Mouse (Mus musculus): ENCODE results near the gene Klk12. TPM values are rescaled to one million over a fixed set of nuclear protein-coding genes. Genes with fewer than 3 reads are reported as not detected.

Gene Klk12
- not detected in 2 replicates for polyA plus RNA-seq (2015; fragmentation: Nextera tagmentation; extraction: Ambion mirVana)

DNA sequence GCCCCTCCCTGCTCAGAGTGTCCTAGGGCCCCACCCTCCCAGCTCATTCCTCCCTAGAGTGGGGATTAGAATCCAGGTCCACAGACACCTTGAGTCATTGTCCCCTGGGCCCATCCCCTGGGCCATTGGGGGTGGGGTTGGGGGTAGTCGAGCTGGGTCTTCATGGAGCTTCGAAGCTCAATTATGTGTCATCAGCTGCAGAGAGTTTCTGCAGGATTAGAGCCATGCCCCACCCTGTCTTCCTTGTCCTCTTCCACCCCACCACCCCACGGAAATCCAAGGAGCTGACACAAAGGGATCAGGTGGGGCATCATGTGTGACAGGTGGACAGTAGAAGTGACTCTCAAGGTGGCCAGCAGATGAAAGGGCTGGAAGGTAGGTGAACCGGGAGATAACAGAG, at the start of gene Klk12:
Gene Klk12 (plus strand): TSS at position 301 of the 400 bp plus-strand sequence.
- 82% methylated on average over 4 of the region's 4 CpGs for WGBS
- Histone ChIP-seq H3K27me3 (replicated peaks; ENCODE audit: control insufficient read depth, insufficient read depth, low read length) (no peaks in the 10 kb centered on the region), H3K4me1 (replicated peaks; ENCODE audit: control insufficient read depth, insufficient read depth, low read length) (no peaks in the 10 kb centered on the region), H3K9me3 (ENCODE audit: control insufficient read depth, low read length) (no peaks in the 10 kb centered on the region), H3K36me3 (ENCODE audit: control insufficient read depth, insufficient read depth) (no peaks in the 10 kb centered on the region), H3K4me3 (replicated peaks; ENCODE audit: low read length) (no peak within 1 kb of the TSS), H3K9ac (replicated peaks; ENCODE audit: low read depth, low read length) (no peak within 1 kb of the TSS), H3K27ac (ENCODE audit: low read length) (no peak within 1 kb of the TSS), H3K4me2 (ENCODE audit: low read length) (no peak within 1 kb of the TSS)
- no peak for ATAC-seq

DNA sequence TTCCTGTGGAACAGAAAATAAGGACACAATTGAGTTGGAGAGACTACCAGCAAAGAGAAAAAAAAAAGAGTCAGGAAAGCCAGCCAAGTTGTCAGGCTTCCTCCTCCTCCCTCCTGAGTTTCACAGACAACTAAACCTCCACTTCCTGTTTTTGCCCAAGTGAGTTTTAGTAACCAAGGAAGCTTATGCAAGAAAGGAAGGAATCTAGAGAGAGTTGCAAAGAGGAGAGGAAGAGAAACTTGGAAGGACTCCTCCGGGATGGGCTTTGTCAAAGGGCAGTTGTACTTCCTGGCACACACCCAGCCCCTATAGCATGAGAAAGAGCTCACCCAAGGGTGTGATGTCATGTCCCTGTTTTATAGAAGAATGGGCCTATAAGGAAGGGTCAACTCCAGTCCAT, 20.9 kb upstream of the Klk12 start:
- Histone ChIP-seq H3K9me3 (ENCODE audit: control insufficient read depth, low read length) (no peaks in the 10 kb centered on the region), H3K4me1 (replicated peaks; ENCODE audit: control insufficient read depth, insufficient read depth, low read length) (no peaks in the 10 kb centered on the region), H3K27me3 (replicated peaks; ENCODE audit: control insufficient read depth, insufficient read depth, low read length) (no peaks in the 10 kb centered on the region), H3K4me2 (ENCODE audit: low read length) (no peak overlapping the region), H3K27ac (ENCODE audit: low read length) (no peak overlapping the region), H3K9ac (replicated peaks; ENCODE audit: low read depth, low read length) (no peak overlapping the region), H3K36me3 (ENCODE audit: control insufficient read depth, insufficient read depth) (no peaks in the 10 kb centered on the region), H3K4me3 (replicated peaks; ENCODE audit: low read length) (no peak overlapping the region)
- 54% methylated on average over 1 of the region's 1 CpGs for WGBS
- ATAC-seq, result no peak

DNA sequence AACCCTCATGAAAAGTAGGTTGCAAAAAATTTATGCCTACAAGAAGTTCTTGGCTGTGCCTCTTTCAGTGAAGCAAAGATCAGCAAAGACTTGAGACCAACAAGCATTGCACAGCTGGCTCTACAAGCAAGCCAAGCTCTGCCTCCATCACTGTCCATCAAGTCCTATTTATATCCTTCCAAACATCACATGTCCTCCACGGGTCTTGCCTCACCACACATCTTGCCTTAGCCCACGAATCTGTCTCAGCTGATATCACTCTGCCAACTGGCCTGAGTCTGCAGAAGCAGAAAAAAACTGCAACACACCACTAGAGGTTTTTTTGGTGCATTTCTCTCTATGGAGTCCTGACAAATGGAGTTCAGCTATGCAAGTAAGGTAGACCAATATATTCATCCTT, 15.9 kb upstream of the Klk12 start:
- WGBS, result 76% methylated on average over 2 of the region's 2 CpGs
- H3K4me1 ChIP-seq (replicated peaks; ENCODE audit: control insufficient read depth, insufficient read depth, low read length), result no peaks in the 10 kb centered on the region
- no peak for ATAC-seq
- no peaks in the 10 kb centered on the region for H3K36me3 ChIP-seq (ENCODE audit: control insufficient read depth, insufficient read depth)
- no peaks in the 10 kb centered on the region for H3K9me3 ChIP-seq (ENCODE audit: control insufficient read depth, low read length)
- H3K27me3 ChIP-seq (replicated peaks; ENCODE audit: control insufficient read depth, insufficient read depth, low read length), result no peaks in the 10 kb centered on the region
- H3K4me2 ChIP-seq (ENCODE audit: low read length), result no peak overlapping the region
- no peak overlapping the region for H3K9ac ChIP-seq (replicated peaks; ENCODE audit: low read depth, low read length)
- no peak overlapping the region for H3K4me3 ChIP-seq (replicated peaks; ENCODE audit: low read length)
- H3K27ac ChIP-seq (ENCODE audit: low read length), result no peak overlapping the region

DNA sequence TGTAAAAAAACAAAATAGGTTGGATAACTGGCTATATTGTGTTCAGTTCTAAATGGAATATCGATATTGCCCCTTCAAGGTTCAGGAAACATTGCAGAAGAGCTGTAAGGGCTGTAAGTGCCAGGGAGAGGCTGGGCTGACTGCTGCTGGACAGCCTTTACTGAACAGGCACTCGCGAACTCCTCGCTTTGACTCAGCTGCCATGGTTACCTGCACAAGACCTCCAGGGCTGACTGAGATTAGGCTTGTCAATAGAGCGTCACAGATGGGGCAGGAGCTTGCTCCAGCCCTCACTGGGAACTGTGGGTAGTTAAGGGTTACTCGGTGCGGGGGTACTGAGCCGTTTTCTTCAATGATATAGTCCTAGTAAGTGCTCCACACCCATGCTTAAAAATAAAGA, 2.2 kb upstream of the Klk12 start:
- H3K36me3 ChIP-seq (ENCODE audit: control insufficient read depth, insufficient read depth), result no peaks in the 10 kb centered on the region
- no peaks in the 10 kb centered on the region for H3K9me3 ChIP-seq (ENCODE audit: control insufficient read depth, low read length)
- 36% methylated on average over 8 of the region's 8 CpGs for WGBS
- H3K4me1 ChIP-seq (replicated peaks; ENCODE audit: control insufficient read depth, insufficient read depth, low read length), result no peaks in the 10 kb centered on the region
- no peak for ATAC-seq
- no peak overlapping the region for H3K4me2 ChIP-seq (ENCODE audit: low read length)
- H3K27me3 ChIP-seq (replicated peaks; ENCODE audit: control insufficient read depth, insufficient read depth, low read length), result no peaks in the 10 kb centered on the region
- H3K27ac ChIP-seq (ENCODE audit: low read length), result no peak overlapping the region
- no peak overlapping the region for H3K4me3 ChIP-seq (replicated peaks; ENCODE audit: low read length)
- no peak overlapping the region for H3K9ac ChIP-seq (replicated peaks; ENCODE audit: low read depth, low read length)

DNA sequence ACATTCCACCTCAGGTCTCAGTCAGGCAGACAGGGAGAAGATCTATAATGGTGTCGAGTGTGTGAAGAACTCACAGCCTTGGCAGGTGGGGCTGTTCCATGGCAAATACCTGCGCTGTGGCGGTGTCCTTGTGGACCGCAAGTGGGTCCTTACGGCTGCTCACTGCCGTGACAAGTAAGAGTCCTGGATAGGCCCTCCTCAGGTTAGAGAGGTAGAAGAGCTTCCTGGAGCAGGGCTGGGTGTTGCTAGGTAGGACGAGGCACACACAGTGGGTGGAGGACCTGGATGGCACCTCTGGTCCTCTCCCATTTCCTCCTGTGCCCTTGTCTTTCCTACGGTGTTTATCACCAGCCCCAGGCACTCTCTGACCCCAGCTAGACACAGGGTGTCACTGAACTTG, 939 bp downstream of the Klk12 start:
- Histone ChIP-seq H3K27ac (ENCODE audit: low read length) (no peak overlapping the region), H3K4me1 (replicated peaks; ENCODE audit: control insufficient read depth, insufficient read depth, low read length) (no peaks in the 10 kb centered on the region), H3K9me3 (ENCODE audit: control insufficient read depth, low read length) (no peaks in the 10 kb centered on the region), H3K27me3 (replicated peaks; ENCODE audit: control insufficient read depth, insufficient read depth, low read length) (no peaks in the 10 kb centered on the region), H3K4me3 (replicated peaks; ENCODE audit: low read length) (no peak overlapping the region), H3K9ac (replicated peaks; ENCODE audit: low read depth, low read length) (no peak overlapping the region), H3K4me2 (ENCODE audit: low read length) (no peak overlapping the region), H3K36me3 (ENCODE audit: control insufficient read depth, insufficient read depth) (no peaks in the 10 kb centered on the region)
- no peak for ATAC-seq
- WGBS, result 93% methylated on average over 8 of the region's 8 CpGs

DNA sequence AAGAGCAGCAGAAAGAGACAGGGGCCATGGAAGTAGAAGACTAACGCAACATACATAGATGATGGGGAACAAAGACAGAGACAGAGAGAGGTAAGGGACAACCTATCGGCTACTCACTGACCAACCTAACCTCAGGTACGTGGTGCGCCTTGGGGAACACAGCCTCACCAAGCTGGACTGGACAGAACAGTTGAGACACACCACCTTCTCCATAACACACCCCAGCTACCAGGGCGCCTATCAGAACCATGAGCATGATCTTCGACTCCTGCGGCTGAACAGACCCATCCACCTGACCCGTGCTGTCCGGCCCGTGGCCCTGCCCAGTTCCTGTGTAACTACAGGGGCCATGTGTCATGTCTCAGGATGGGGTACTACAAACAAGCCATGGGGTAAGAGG, 2.0 kb downstream of the Klk12 start:
- WGBS, result 92% methylated on average over 10 of the region's 10 CpGs
- Histone ChIP-seq H3K9me3 (ENCODE audit: control insufficient read depth, low read length) (no peaks in the 10 kb centered on the region), H3K4me2 (ENCODE audit: low read length) (no peak overlapping the region), H3K4me1 (replicated peaks; ENCODE audit: control insufficient read depth, insufficient read depth, low read length) (no peaks in the 10 kb centered on the region), H3K27ac (ENCODE audit: low read length) (no peak overlapping the region), H3K9ac (replicated peaks; ENCODE audit: low read depth, low read length) (no peak overlapping the region), H3K4me3 (replicated peaks; ENCODE audit: low read length) (no peak overlapping the region), H3K27me3 (replicated peaks; ENCODE audit: control insufficient read depth, insufficient read depth, low read length) (no peaks in the 10 kb centered on the region), H3K36me3 (ENCODE audit: control insufficient read depth, insufficient read depth) (no peaks in the 10 kb centered on the region)
- ATAC-seq, result no peak

DNA sequence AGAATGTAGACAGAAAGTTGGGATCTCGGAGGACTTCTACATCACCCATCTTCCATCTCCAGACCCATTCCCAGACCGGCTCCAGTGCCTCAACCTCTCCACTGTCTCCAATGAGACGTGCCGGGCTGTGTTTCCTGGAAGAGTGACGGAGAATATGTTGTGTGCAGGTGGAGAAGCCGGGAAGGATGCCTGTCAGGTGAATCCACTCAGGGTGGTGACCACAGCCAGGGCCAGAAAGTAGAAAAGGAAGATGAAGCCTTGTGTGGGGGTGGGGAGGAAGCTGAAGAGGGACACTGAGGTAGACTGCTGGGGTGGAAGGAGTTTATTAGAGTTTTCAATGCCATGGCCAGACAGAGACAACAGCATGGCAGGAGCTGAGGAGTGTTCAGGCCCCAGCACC, 3.2 kb downstream of the Klk12 start:
- whole genome bisulfite sequencing, result 91% methylated on average over 6 of the region's 6 CpGs
- Histone ChIP-seq H3K4me2 (ENCODE audit: low read length) (no peak overlapping the region), H3K9me3 (ENCODE audit: control insufficient read depth, low read length) (no peaks in the 10 kb centered on the region)

DNA sequence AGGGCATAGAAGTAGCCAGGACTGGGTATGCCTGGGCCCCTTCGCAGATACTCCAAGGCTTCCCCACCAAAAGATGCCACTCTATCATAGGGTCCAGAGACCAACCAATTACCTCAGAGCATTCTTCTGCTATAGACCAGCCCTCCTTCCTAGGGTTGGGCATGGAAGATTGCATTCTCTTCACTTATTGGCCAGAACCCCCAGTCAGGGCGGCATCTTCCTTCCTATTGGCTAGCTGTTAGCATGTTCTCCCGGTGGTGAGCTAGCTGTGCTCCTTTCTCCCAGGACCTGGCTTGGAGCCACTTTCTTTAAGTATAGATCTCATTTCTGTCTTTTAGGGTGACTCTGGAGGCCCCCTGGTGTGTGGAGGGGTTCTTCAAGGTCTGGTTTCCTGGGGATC, 4.2 kb downstream of the Klk12 start:
- Histone ChIP-seq H3K4me3 (replicated peaks; ENCODE audit: low read length) (no peak overlapping the region), H3K4me2 (ENCODE audit: low read length) (no peak overlapping the region), H3K36me3 (ENCODE audit: control insufficient read depth, insufficient read depth) (no peaks in the 10 kb centered on the region), H3K9me3 (ENCODE audit: control insufficient read depth, low read length) (no peaks in the 10 kb centered on the region), H3K4me1 (replicated peaks; ENCODE audit: control insufficient read depth, insufficient read depth, low read length) (no peaks in the 10 kb centered on the region), H3K9ac (replicated peaks; ENCODE audit: low read depth, low read length) (no peak overlapping the region), H3K27ac (ENCODE audit: low read length) (no peak overlapping the region), H3K27me3 (replicated peaks; ENCODE audit: control insufficient read depth, insufficient read depth, low read length) (no peaks in the 10 kb centered on the region)
- 76% methylated on average over 3 of the region's 3 CpGs for WGBS
- no peak for ATAC-seq

More for the DNA sequence above, 3.2 kb downstream of the Klk12 start:
- ATAC-seq, result no peak
- H3K4me3 ChIP-seq (replicated peaks; ENCODE audit: low read length), result no peak overlapping the region
- no peaks in the 10 kb centered on the region for H3K4me1 ChIP-seq (replicated peaks; ENCODE audit: control insufficient read depth, insufficient read depth, low read length)
- H3K27ac ChIP-seq (ENCODE audit: low read length), result no peak overlapping the region
- no peak overlapping the region for H3K9ac ChIP-seq (replicated peaks; ENCODE audit: low read depth, low read length)
- H3K36me3 ChIP-seq (ENCODE audit: control insufficient read depth, insufficient read depth), result no peaks in the 10 kb centered on the region
- H3K27me3 ChIP-seq (replicated peaks; ENCODE audit: control insufficient read depth, insufficient read depth, low read length), result no peaks in the 10 kb centered on the region

DNA sequence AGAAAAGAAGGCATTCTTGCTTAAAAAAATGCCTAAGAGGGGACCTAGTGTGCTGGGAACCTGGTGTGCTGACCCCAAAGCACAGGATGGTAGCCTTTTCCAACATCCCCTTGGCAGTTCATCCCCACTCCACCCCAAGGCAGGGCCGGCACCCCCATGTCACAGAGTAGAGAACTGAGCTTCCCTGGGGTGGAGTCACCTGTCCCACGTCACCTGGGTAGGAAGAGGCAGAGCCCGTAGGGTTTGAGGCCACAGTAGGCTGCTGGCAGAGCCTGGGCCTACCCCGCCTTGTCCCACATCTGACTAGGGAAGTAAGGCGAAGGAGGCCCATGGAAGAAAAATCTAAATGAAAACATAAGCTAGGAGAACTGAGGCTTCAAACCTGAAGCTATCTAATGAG, 5.7 kb downstream of the Klk12 start, which contains the start of gene Klk11:
Gene Klk11 (plus strand): TSS at position 241 of the 400 bp plus-strand sequence.
- Histone ChIP-seq H3K9me3 (ENCODE audit: control insufficient read depth, low read length) (no peaks in the 10 kb centered on the region), H3K27ac (ENCODE audit: low read length) (no peak within 1 kb of the TSS), H3K36me3 (ENCODE audit: control insufficient read depth, insufficient read depth) (no peaks in the 10 kb centered on the region), H3K9ac (replicated peaks; ENCODE audit: low read depth, low read length) (no peak within 1 kb of the TSS), H3K4me2 (ENCODE audit: low read length) (no peak within 1 kb of the TSS), H3K4me3 (replicated peaks; ENCODE audit: low read length) (no peak within 1 kb of the TSS), H3K4me1 (replicated peaks; ENCODE audit: control insufficient read depth, insufficient read depth, low read length) (no peaks in the 10 kb centered on the region), H3K27me3 (replicated peaks; ENCODE audit: control insufficient read depth, insufficient read depth, low read length) (no peaks in the 10 kb centered on the region)
- 97% methylated on average over 5 of the region's 5 CpGs for WGBS
- no peak for ATAC-seq

DNA sequence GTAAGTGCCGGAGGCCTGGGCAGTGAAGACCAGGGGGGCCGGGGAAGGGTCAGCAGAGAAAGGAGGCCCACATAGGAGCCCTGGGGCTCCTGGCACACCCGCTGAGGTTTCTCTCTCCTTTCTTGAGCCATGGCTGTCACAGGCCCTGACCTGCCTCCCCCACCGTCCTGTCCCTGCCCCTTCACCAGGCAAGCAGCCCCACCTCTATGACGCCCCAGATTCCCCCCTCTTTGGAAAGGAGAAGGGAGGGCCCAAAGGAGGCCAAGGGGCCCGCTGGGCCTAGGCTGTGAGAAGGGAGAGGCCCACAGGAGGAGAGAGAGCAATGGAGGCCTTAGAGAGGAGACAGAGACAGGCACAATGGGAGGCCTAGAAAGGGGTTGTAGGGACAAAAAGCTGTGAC, 6.1 kb downstream of the Klk12 start:
- no peak overlapping the region for H3K27ac ChIP-seq (ENCODE audit: low read length)
- no peak overlapping the region for H3K9ac ChIP-seq (replicated peaks; ENCODE audit: low read depth, low read length)
- H3K4me3 ChIP-seq (replicated peaks; ENCODE audit: low read length), result no peak overlapping the region
- no peaks in the 10 kb centered on the region for H3K36me3 ChIP-seq (ENCODE audit: control insufficient read depth, insufficient read depth)
- H3K4me2 ChIP-seq (ENCODE audit: low read length), result no peak overlapping the region
- H3K9me3 ChIP-seq (ENCODE audit: control insufficient read depth, low read length), result no peaks in the 10 kb centered on the region
- WGBS, result 30% methylated on average over 5 of the region's 6 CpGs
- no peak for ATAC-seq
- no peaks in the 10 kb centered on the region for H3K27me3 ChIP-seq (replicated peaks; ENCODE audit: control insufficient read depth, insufficient read depth, low read length)
- H3K4me1 ChIP-seq (replicated peaks; ENCODE audit: control insufficient read depth, insufficient read depth, low read length), result no peaks in the 10 kb centered on the region
